Mouse (Mus musculus) fibroblast of lung, adult 2 months (primary cell): ENCODE measurements around the gene Ntn4.
A peak's percentile ranks its signal among the peaks of the same experiment; 100 is the strongest.

Source experiments
- DNase-seq: peaks from one replicate; pipeline ENCODE4 v3.0.0-alpha.2; 2011; ENCODE audit warnings: low read depth

The Ntn4 gene

DNA sequence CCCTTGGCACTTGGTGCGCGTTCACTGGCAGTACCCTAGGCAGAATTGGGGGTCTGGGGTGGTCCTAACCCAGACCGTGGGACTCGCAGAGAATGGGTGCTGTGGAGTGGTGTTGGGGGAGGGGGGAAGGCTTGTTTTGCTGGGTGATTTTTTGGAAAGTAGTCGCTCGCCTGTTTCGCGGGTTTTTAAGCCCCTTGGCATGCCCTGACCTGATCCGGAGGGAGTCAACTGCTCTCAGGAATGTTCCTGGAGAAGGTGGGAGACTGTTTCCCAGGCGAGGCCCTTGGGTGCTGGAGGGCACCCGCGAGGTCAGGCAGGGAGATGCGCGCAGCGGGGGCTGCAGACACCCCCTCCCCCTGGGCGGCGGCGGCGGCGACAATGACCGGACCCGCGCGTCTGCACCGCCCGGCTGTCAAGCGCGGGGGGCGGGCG lies at the start of gene Ntn4:
Gene Ntn4, plus strand, starts transcription at position 161 of the 432 bp plus-strand sequence.
- DNase-seq: no peak

DNA sequence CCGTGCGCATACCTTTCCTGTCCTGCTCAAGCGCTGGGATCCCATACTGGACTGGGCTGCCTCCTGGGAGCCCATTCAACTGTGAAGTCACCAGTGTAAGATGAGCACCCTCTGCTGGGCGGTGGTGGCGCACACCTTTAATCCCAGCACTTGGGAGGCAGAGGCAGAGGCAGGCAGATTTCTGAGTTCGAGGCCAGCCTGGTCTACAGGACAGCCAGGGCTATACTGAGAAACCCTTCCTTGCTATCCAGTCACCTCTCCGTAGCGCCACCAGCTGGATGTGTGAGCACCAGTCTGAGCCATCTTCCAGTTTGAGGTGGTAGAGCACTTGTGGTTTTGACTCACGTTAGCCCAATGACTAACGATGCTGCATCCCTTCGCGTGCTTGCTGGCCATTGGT lies 48.0 kb upstream of the Ntn4 start:
- no peak for DNase-seq

DNA sequence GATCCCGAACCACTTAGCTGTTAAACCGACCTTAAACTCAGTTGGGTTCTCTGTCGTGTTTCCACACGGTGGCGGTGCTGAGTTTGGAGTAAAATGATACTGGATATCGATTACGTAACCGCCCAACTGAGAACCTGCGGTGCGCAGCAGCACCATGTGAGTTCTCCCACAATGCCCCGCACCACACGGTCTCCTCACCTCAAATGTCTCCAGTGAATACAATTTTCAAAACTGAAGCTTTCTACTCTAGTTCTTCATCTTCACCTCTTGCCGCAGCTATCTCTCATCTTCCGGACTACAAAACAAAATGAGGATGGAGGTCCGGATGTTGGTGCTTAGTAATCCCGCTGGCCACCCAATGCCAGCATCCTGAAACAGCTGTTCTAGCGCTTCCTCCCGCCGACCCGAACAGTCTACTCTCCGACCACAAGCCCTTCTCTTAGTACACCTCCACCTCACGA lies 46.4 kb upstream of the Ntn4 start:
- DNase-seq: peak; percentile 81

DNA sequence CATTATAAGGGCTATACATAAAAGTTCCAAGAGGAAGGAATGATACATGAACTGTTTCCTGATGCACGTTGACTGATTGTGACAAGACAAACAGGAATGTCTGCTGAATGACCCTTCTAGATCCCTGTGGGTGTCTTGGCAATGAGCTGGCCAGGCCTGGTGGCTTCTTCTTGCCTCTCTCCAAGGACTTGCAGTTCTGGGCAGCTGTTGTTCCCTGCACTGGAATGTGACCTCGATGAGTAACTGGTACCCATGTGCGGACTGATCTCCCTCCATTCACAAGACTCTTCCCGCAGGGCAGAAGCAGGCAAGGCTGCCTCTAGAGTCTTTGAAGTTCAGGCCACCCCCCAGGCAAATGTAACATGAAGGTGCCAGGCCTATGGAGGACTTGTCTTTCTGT lies 44.6 kb upstream of the Ntn4 start:
- DNase-seq: no peak

DNA sequence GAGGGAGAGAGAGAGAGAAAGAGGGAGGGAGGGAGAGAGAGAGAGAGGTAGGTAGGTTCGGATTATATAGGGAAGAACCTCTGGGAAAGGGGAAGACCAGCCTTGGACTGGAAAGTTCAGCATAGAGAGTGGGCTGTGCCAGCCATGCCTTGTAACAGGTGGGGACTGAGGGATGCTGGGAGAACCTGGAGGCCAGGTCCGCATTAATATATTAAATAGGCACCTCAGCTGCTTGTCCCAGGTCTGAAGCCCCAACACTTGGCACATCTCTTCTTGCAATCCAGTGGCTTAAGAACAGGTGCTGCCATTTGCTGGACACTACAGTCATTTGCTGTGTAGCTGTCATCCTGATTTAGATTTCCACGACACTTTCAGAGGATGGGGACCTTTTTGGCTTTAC lies 43.8 kb upstream of the Ntn4 start:
- DNase-seq: no peak

DNA sequence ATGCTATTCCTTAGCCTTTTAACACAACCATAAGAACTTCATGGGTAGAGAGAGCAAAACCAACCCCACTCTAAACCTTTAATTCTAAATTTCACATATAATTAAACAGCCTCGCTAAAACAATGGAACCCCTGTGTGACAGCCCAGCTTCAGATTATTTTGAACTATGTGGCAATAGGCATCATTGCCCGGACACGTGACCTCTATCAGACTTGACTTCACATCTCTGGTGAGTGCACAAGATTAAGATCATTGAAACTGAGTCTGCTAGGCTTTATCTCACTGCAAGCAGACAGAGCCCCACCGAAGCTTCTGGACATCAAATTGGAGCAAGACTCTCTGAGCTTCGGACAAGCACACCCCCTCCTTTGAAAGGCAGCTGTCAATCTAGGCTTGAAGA lies 38.2 kb upstream of the Ntn4 start:
- no peak for DNase-seq

DNA sequence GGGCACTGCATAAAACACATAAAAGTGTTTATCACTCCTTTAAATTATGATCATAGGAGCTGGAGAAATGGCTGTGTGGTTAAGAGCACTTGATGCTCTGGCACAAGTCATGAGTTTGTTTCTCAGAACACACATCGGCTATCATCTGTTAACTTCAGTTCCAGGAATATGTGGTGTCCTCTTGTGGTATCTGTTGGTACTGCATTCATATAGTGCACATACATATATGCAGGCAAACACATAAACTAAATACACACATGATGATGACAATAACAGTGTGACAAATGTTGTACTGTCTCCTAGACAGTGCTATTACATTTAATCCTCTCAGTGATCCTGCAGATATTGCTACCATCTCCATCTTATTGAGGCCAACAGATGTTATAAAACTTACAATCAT lies 37.2 kb upstream of the Ntn4 start:
- DNase-seq: no peak

DNA sequence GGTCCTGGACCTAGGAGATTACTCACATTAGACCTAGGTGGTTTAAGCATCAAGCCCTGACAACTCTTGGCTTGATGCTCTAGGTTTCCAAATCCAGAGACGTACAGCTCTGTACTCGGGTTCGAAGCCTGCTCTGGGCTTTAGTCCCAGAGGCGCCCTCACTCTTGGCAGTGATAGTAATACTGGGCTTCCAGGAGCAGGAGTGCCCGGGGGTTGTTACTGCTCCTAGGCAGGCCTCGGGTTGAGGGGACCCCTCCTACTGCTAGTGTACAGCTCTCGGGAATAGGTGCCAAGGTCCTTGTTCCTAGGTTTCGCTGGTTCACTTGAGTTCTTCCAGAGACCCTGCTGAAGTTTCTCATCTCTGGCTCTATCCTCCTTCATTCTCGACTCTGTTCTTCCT lies 34.2 kb upstream of the Ntn4 start:
- DNase-seq: no peak

DNA sequence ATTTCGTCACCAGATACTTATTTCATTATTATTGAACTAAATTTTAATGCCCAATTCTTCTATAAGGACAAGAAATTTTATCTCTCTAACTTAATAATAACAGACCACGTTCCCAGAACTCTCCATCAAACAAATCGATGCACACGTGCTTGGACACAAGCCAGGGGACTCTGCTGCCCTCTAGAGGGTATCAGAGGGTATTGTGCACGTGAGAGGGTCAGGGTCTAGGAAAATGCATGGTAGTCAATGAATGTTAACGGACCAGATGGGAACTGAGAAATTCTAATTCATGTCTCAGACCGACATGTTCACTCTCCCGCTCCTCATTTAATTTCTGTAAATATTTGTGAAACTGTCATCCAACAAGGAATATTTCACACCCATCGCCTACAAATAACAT lies 32.4 kb upstream of the Ntn4 start:
- no peak for DNase-seq

DNA sequence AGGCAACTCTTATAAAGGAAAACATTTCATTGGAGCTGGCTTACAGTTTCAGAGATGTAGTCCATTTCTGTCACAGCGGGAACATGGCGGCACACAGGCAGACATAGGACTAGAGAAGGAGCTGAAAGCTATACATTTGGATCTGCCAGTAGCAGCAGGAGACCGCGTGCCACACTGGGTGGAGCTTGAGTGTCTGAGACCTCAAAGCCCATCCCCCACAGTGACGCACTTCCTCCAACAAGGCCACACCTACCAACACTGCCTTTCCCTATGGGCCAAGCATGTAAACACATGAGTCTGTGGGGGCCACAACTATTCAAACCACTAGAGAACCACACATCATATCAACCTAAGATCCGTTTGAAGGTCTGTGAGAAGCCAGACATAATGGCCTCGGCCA lies 31.2 kb upstream of the Ntn4 start:
- no peak for DNase-seq

DNA sequence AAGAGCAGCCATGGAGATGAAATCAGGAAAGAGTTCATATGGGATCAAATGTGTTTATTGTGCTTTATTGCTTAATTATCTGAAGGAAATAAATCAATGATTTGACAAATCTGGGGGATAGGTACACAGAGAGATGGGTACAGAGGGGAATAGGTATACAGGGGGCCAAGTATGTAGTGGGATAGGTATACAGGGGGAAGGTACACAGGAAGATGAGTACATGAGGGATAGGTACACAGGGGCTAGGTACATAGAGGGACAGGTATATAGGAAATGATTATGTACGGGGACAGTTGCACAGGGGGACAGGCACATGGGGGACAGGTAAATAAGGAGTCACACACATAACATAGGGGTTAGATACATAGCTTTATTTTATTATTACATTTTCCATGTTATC lies 29.6 kb upstream of the Ntn4 start:
- no peak for DNase-seq

DNA sequence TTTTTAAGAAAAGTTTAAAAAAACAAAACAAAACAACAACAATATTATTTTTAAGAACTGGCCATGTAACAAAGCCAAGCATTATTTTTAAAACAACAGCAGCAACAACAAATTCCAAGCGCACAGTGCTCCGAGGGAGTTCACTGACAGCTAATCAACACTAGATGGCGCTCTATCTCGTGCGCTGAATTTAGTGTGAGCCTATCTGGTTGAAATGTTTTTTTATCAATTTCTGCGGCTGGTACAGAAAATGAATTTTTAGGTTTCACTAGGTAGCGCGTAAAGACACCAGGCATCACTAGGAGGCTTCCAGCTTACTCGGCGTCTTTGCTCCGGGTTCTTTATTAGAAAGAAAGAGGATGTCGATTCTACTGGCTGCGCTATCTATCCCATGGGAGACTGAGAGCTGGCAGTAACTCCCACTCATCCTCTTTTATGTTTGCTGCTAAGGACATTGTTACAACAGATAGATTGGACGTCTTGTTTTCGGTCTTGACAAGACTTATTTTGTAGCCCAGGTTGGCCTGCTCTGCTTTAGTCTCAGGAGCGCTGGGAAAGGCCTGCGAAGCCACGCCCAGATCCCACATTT lies 29.0 kb upstream of the Ntn4 start:
- peak; percentile 39 for DNase-seq

DNA sequence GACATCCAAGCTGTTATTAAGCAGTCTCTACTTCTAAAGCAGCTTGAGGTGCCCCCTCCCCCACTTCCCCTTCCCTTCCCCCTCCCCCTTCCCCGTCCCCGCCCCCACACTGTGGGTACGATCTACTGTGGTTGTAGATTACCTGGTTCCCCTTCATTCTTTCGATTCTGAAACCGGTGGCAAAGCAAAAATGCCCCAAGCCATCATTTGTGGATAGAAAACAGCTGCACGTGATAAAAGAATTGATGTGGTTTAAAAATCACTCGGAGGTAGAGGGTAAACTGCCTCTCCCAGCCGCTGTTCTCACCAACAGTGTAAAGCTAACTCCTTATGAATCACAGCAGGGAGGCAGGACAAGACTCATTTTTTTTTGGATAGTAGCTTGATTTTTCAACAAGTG lies 25.6 kb upstream of the Ntn4 start:
- DNase-seq: no peak

DNA sequence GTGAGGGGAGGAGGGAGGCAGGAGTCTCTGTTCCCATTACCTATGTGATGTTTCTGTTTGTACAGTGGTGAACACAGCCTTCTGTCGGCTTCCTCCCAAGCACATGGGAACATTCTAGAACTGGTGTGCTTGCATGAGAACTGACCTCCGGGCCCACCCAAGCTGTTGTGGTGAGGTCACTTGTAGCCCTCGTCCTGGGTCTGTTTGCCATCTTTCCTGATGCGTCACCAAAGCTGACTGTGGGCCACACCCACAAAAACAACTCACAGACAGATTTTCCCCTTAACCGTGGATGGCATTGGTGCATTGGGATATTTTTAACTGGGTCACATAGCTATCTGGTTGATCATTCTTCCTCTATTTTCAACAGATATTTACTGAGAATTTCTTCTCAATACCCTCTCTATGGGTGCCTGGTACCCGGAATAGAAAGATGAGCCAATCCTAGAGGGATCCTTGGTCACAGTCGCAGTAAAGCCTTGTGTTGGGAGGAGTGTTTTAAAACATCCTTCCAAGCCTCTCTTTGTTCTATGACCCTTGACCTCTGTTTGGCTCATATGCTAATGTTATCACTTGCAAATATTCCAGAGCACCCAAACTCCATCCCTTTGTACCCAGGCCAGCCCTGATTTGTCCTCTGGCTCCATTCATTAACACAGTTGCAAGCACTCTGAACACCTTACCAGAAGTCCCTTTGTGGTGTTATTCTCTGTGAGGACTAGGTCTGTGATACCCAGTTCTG lies 19.9 kb upstream of the Ntn4 start:
- peak; percentile 86 for DNase-seq

DNA sequence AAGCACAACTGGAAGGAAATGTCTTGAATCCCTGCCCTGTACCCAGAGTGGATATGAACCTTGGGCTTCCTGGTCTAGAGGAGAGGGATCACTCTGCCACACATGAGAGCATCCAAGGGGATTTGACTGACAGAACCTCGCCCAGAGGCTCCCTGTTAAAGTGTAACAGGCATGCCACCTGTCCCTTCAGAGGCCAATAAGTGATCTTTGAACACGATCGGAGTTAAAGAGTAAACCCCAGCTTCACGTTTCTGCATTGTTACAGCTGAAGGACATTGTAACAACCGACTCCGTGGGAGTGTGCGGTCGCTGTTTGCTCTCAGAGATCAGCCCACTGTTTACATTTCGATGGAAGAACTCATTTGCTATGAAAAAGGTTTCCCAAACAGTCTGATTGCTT lies 16.8 kb upstream of the Ntn4 start:
- DNase-seq: no peak

DNA sequence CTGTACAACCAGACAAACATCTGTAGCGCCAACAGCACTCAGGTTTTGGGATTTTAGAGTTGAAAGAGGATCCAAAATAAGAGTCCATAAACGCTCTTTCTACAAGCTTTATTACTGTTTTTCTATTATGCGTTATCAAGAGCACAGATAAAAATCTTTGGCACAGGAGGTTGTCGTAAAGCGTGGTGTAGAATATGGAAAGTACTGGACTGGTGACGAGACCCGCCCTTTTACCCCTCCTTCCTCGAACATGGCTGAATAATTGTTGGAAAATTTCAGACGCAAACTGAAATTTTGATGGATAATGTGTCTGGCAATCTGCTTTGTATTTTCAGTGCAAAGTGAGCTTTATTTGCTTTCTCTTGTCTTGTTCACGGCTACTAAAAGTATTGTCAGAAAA lies 16.3 kb upstream of the Ntn4 start:
- DNase-seq: no peak

DNA sequence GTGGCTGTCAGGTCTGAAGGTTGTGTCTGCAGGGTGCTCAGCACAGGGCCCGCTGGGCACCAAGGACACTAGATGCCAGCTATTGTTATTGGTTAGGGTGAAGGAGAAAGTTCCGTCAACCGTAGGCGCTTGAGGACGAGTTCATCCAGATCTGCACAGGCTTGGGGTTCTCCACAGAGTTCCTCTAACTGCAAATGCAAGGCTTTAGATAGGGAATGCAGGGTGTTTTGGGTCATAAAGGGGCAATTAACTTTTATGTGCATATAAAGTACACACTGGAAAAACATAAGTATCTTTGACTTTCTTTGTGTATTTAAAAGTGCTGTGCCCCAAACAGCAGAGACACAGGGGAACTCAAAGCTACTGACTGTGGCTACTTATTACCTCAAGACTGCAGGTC lies 10.2 kb upstream of the Ntn4 start:
- DNase-seq: no peak

DNA sequence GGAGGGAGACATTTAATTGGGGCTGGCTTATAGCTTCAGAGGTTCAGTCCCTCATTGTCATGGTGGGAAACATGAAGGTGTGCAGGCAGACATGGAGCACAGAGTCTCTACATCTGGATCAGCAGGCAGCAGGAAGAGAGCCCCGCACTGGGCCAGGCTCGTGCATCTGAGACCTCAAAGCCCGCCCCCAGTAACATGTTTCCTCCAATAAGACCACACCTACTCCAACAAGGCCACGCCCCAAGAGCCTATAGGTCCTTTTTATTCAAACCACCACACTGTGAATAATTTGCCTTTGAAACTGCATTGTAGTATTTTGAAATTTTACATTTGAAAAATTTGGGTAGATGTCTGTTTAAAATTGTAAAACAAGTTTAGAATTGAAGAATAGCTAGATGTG lies 8.4 kb upstream of the Ntn4 start:
- DNase-seq: no peak

DNA sequence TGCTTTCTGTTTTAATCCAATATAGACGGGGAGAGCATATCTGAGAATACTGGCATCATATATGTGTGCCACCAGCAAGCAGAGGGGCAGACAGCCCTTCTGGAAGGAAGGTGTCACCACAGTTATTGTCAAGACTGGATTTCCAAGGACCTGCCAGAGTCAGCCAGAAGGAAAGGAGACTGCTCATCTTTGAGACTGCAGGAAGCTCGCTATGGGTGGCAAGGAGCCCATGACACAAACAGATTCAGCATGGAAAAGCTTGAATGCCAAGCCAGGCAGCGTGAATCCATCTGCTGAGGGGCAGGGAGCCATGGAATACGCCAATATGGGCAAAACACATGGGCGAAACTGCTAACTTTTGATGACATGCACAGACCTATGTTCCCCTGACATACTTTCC lies 6.9 kb upstream of the Ntn4 start:
- DNase-seq: no peak

DNA sequence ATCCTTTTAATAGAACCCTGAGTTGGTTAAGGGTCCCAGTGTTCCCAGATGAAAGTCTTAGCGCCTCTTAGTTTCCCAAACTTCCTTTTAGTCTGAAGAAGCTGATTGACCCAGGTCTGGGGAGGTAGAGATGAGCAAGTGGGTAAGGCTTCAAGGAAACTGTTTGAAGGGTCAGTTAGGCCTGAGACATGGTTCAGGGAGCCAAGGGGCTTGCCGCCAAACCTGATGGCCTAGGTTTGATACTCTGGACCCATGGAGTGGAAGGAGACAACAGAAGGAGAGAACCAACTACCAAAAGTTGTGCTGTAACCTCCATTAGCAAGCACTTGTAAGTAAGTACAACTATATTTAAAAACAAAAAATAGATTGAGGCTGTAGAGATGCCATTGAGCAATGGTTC lies 6.5 kb upstream of the Ntn4 start:
- DNase-seq: no peak

DNA sequence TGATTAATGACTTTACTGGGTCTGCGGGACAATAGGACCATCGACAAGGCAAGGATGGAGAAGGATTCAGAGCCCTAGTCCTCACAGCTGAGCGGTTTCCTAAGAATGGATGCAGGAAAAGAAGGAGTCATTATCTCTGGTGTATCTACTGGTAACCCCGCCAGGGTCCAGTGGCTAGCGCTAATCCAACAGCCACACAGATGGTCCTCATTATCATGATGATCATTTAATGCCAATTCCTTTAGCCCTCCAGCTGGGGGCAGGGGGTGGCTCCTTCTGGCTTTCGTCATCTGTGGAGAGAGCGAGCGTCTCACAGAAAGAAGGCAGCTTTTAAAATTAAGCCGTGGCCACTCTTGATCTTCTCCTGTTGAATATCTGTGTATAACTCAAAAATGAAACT lies 4.5 kb upstream of the Ntn4 start:
- no peak for DNase-seq

DNA sequence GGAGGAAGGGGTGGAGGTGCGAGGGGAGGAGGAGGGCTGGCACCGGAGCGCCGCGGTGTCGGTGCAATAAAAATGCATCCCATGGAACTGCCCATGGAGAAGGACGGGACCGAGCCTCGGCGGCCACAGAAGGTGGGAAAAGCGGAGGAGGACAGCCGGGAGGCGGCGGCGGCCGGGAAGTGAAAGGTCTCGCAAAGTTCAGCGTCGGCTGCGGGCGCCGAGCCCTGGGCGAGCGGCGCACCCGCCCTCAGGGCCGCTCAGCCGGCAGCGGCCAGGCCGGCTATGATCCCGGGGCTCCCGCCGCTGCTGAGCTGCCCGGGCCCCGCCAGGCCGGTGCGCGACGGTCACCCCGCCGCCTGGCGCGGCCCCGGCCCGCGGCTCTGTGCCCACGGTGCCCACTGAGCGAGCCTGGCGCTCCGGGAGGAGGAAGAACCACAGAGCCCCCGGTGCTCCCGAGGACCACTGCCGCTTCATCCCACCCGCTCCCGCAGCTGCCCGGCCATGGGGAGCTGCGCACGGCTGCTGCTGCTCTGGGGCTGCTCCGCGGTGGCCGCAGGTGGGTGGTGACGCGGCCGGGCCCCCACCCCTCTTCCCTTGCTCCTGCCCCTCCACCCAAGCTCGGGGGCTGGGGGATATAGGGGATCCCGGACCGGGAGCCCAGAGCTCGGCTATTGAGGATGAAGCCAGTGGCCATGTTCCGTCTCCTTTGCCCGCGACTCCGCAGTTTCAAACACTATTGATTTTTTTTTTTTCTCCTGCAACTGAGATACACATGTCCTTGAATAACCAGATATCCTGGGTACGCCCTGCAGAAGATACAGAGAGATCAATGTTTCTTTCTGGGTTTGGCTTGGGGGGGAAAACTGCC lies 706 bp downstream of the Ntn4 start:
- no peak for DNase-seq
